Mouse (Mus musculus): Measurements from ENCODE around the gene Plcd1. TPM values are rescaled to one million over a fixed set of nuclear protein-coding genes. Genes with fewer than 3 reads are reported as not detected.

Plcd1 gene
- polyA plus RNA-seq, 1 experiment from 2014 or later: 6.5 TPM

DNA sequence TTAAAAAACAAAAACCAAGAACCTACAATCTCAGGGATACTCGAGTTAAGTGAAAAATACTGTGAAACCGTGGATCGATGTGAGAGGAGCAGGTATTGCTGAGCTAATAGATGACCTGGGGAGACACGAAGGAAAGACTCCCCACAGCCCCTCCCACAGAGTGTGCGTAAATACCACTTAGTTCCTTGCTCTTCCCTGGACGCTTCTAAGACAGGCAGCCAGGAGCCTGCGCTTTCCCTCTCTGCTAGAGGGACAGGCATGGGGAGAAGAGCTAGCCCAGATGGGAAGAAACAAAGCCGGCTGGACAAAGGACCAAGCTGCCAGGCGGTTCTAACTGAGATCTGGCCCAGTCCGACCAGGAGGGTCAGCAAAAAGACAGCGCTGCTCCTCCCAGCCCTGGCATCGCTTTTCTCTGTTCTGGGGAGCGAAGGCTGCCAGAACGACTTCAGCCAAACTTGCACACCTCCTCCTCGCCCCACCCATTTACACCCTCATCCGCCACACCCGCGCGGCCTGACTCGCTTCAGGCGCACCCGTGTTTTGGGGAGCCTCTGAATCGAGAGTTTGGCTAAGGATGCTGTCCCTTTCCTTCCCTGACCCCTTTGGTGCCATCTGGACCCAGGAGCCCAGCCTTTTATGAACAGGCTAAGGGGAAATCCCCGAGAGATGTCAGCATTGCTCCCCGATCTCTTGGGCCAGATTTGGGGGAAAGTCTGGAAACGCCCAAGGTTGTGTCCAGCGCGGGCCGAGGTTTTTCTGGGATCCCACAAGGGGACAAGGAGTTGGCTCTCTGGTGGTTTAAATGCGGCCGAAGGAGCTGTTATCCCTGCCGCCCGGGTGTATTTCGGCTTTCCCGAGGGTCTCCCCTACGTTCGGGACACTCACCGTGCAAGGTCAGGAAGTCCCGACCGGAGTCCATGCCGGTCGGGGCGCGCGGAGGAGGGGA, 556 bp downstream of the Plcd1 start:
- no peak for TF ChIP-seq CTCF (IDR thresholded peaks at IDR 0.05; ENCODE audit: low read depth)
- Histone ChIP-seq H3K4me1 (replicated peaks; ENCODE audit: control insufficient read depth, insufficient read depth, low read length) (no peaks in the 10 kb centered on the region), H3K4me2 (replicated peaks; ENCODE audit: low read depth) (peak overlapping the region; percentile 86), H3K4me3 (ENCODE audit: low read depth, low read length) (peak overlapping the region; percentile 54), H3K9me3 (ENCODE audit: control insufficient read depth) (no peaks in the 10 kb centered on the region), H3K27me3 (replicated peaks; ENCODE audit: control insufficient read depth, insufficient read depth, low read length) (peaks cover 4% of the 10 kb centered on the region; the same call in 1 of the 2 replicates), H3K9ac (ENCODE audit: low read depth, low read length) (peak overlapping the region; percentile 51), H3K36me3 (ENCODE audit: control insufficient read depth, insufficient read depth) (no peaks in the 10 kb centered on the region), H3K27ac (ENCODE audit: low read depth, low read length) (no peak overlapping the region)
- WGBS: 5% methylated on average over 45 of the region's 45 CpGs
- no peak for ATAC-seq

DNA sequence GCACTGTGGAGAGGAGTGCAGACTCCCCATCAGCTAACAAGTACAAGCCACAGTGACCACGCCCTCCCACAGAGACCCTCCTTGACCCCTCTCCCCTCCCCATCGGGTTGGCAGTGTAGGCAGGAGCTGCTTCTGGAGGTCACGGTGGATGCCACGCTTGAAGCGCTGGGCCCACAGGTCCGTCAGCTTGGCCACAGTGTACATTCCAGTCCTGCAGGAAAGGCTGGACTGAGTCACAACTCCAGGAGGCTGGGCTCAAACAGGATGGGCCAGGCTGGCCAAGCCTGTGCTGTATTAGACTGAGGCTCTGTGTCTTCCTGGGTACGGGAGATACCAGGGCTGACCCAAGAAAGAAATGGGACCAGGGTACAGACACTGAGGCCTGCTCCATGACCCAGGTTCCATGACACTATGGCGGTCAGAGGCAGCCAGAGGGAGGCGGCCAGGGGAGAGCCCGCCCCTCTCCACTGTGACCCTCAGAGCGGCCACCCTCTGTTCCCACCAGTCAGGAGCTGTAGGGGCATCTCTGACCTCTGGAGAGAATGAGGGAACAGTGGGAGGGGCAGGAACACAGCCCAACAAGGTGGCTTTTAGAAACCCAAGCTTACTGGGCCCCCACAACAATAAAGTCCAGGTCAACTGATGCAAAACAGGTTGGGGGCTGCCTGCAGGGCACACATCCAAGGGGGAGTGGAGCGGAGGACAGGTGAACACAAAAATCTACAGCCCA, 1.6 kb downstream of the Plcd1 start:
- 74% methylated on average over 12 of the region's 12 CpGs for WGBS
- ATAC-seq: no peak
- Histone ChIP-seq H3K9me3 (ENCODE audit: control insufficient read depth) (no peaks in the 10 kb centered on the region), H3K4me2 (replicated peaks; ENCODE audit: low read depth) (peak overlapping the region; percentile 86; the same call in 1 of the 2 replicates), H3K27ac (ENCODE audit: low read depth, low read length) (no peak overlapping the region), H3K9ac (ENCODE audit: low read depth, low read length) (no peak overlapping the region), H3K27me3 (replicated peaks; ENCODE audit: control insufficient read depth, insufficient read depth, low read length) (peaks cover 4% of the 10 kb centered on the region; the same call in 1 of the 2 replicates), H3K4me1 (replicated peaks; ENCODE audit: control insufficient read depth, insufficient read depth, low read length) (no peaks in the 10 kb centered on the region), H3K36me3 (ENCODE audit: control insufficient read depth, insufficient read depth) (no peaks in the 10 kb centered on the region), H3K4me3 (ENCODE audit: low read depth, low read length) (no peak overlapping the region)
- TF ChIP-seq CTCF (IDR thresholded peaks at IDR 0.05; ENCODE audit: low read depth): no peak

DNA sequence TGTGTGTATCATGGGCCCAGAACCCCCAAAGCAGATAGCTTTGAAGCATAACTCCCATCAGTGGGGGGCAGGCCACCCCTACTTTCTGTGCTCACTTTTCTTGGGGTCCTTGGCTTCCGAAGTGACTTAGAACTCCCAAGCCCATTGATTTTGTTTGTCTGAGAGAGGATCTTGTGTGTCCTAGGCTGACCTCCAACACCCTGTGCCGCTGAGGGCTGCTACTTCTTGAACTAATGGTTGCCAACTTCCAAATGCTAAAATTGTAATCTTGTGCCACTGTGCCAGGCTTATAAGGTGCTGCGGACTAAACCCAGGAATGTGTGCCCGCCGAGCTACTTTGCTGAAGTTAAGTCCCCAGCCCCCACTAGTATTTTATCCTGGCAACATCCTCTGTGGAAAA, 2.8 kb downstream of the Plcd1 start:
- TF ChIP-seq CTCF (IDR thresholded peaks at IDR 0.05; ENCODE audit: low read depth): no peak
- no peaks in the 10 kb centered on the region for H3K36me3 ChIP-seq (ENCODE audit: control insufficient read depth, insufficient read depth)
- no peak overlapping the region for H3K9ac ChIP-seq (ENCODE audit: low read depth, low read length)
- H3K4me1 ChIP-seq (replicated peaks; ENCODE audit: control insufficient read depth, insufficient read depth, low read length): no peaks in the 10 kb centered on the region
- H3K27me3 ChIP-seq (replicated peaks; ENCODE audit: control insufficient read depth, insufficient read depth, low read length): peaks cover 4% of the 10 kb centered on the region; the same call in 1 of the 2 replicates
- H3K4me2 ChIP-seq (replicated peaks; ENCODE audit: low read depth): no peak overlapping the region
- WGBS: 98% methylated on average over 5 of the region's 5 CpGs
- H3K4me3 ChIP-seq (ENCODE audit: low read depth, low read length): no peak overlapping the region
- no peak overlapping the region for H3K27ac ChIP-seq (ENCODE audit: low read depth, low read length)
- no peaks in the 10 kb centered on the region for H3K9me3 ChIP-seq (ENCODE audit: control insufficient read depth)
- ATAC-seq: no peak

DNA sequence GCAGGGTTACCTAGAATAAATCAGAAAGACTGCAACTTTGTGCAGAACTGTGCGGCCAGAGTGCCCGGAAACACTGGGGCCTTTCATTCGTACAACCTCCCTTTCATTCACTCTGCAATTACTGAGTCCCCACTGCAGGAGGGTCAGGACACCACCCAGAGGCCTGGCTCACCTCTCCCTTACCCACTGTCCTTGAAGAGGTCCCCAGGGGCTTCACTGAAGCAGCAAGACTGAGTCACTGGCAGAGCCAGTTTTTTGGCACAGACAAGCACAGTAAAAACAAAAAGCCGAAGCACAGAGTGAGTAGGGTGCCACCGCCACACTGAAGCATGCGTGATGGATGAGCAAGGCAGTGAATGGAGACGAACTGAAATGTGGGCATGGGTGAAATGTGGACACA, 3.9 kb downstream of the Plcd1 start:
- Histone ChIP-seq H3K9ac (ENCODE audit: low read depth, low read length) (no peak overlapping the region), H3K4me3 (ENCODE audit: low read depth, low read length) (no peak overlapping the region), H3K27ac (ENCODE audit: low read depth, low read length) (no peak overlapping the region), H3K36me3 (ENCODE audit: control insufficient read depth, insufficient read depth) (no peaks in the 10 kb centered on the region; the same call in 1 of the 2 replicates), H3K27me3 (replicated peaks; ENCODE audit: control insufficient read depth, insufficient read depth, low read length) (peaks cover 4% of the 10 kb centered on the region; the same call in 1 of the 2 replicates), H3K9me3 (ENCODE audit: control insufficient read depth) (no peaks in the 10 kb centered on the region), H3K4me2 (replicated peaks; ENCODE audit: low read depth) (no peak overlapping the region), H3K4me1 (replicated peaks; ENCODE audit: control insufficient read depth, insufficient read depth, low read length) (peaks cover 5% of the 10 kb centered on the region)
- no peak for TF ChIP-seq CTCF (IDR thresholded peaks at IDR 0.05; ENCODE audit: low read depth)
- ATAC-seq: no peak
- 75% methylated on average over 7 of the region's 7 CpGs for WGBS

DNA sequence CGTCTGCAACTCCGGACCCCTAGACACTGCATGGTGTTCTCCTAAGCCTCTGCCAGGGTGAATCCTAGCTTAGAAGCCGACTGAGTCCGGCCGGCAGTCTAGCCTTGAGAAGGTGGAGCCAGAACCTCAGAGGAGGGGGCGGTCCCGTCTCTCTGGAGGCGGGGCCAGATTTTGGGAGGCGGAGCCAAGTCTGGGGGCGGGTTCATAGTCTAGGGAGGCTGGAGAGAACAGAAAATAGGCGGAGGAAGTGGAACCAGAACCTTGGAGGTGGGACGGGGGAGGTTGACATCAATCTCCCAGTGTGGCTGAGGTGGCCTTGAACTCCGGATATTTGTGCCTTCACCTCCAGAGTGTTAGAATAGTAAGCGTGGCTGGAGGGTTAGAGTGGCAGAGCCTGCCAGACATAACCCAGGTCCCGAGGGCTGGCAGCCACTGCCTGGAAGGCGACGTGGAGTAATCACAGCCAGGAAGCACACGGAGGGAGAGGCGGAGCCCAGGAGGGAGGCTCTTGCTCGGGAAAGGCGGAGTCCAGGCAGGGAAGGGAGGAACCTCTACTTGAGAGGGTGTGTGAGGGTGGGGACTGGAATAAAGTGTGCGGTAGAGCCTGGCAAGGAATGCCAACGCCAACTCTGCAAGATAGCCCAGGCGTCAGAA, 5.0 kb downstream of the Plcd1 start:
- H3K4me2 ChIP-seq (replicated peaks; ENCODE audit: low read depth): peak overlapping the region; percentile 79
- no peaks in the 10 kb centered on the region for H3K9me3 ChIP-seq (ENCODE audit: control insufficient read depth)
- no peak for TF ChIP-seq CTCF (IDR thresholded peaks at IDR 0.05; ENCODE audit: low read depth)
- H3K27ac ChIP-seq (ENCODE audit: low read depth, low read length): peak overlapping the region; percentile 80
- ATAC-seq: peak; percentile 92
- H3K36me3 ChIP-seq (ENCODE audit: control insufficient read depth, insufficient read depth): no peaks in the 10 kb centered on the region; the same call in 1 of the 2 replicates
- peak overlapping the region; percentile 48; the same call in 1 of the 2 replicates for H3K9ac ChIP-seq (ENCODE audit: low read depth, low read length)
- peaks cover 4% of the 10 kb centered on the region; the same call in 1 of the 2 replicates for H3K27me3 ChIP-seq (replicated peaks; ENCODE audit: control insufficient read depth, insufficient read depth, low read length)
- WGBS: under 1% methylated on average over 24 of the region's 24 CpGs
- peaks cover 8% of the 10 kb centered on the region for H3K4me1 ChIP-seq (replicated peaks; ENCODE audit: control insufficient read depth, insufficient read depth, low read length)
- peak overlapping the region; percentile 43 for H3K4me3 ChIP-seq (ENCODE audit: low read depth, low read length)
